Mouse (Mus musculus) heart, embryonic 15.5 days (tissue): ENCODE data around the gene Ccdc148. TPM values are rescaled to one million over a fixed set of nuclear protein-coding genes. Genes with fewer than 3 reads are reported as not detected.
A peak's percentile ranks its signal among the peaks of the same experiment; 100 is the strongest.

Experiments
- ATAC-seq: fragments of 200-750 bp; cut with Nextera tagmentation; replicated peaks from 2 replicates; pipeline ENCODE4 v1.8.0; 2017; ENCODE audit warnings: low read depth, moderate TSS enrichment; ENCODE audit not compliant: insufficient number of reproducible peaks, insufficient read depth, low FRiP score
- H3K27ac ChIP-seq: fragments of 300-500 bp; sonication (generic); 2 replicates; pipeline ENCODE4 v1.5.1; 2015; ENCODE audit warnings: mild to moderate bottlenecking, inconsistent platforms
- H3K27me3 ChIP-seq: fragments of 300-500 bp; sonication (generic); 2 replicates; pipeline ENCODE4 v1.6.1; 2015; ENCODE audit warnings: inconsistent platforms
- H3K36me3 ChIP-seq: fragments of 300-500 bp; sonication (generic); 2 replicates; pipeline ENCODE4 v1.6.1; 2015; ENCODE audit warnings: mild to moderate bottlenecking, inconsistent platforms
- H3K4me1 ChIP-seq: fragments of 300-500 bp; sonication (generic); replicated peaks from 2 replicates; pipeline ENCODE4 v1.6.1; 2015; ENCODE audit warnings: inconsistent platforms
- H3K4me2 ChIP-seq: fragments of 300-500 bp; sonication (generic); 2 replicates; pipeline ENCODE4 v1.6.1; 2015; ENCODE audit warnings: inconsistent platforms, mild to moderate bottlenecking, moderate library complexity
- H3K4me3 ChIP-seq: fragments of 300-500 bp; sonication (generic); 2 replicates; pipeline ENCODE4 v1.5.1; 2015; ENCODE audit warnings: mild to moderate bottlenecking, inconsistent platforms
- H3K9ac ChIP-seq: fragments of 300-500 bp; sonication (generic); 2 replicates; pipeline ENCODE4 v1.6.1; 2015; ENCODE audit warnings: mild to moderate bottlenecking, inconsistent platforms
- H3K9me3 ChIP-seq: fragments of 300-500 bp; sonication (generic); replicated peaks from 2 replicates; pipeline ENCODE4 v1.6.1; 2016; ENCODE audit warnings: inconsistent platforms
- WGBS: fragments of 180-500 bp; shearing (Covaris S2); methylation state at CpG from one replicate; pipeline ENCODE4 v1.1.7; 2015; ENCODE audit warnings: mixed read lengths; 5-methylcytosine and 5-hydroxymethylcytosine counted together
- polyA plus RNA-seq: library from polyadenylated mRNA; unstranded; fragments of >200 nt; fragmentation: Nextera tagmentation; extraction: Ambion mirVana; gene quantifications from 2 replicates; pipeline ENCODE4 v1.2.1, GENCODE M21; 2015

The Ccdc148 gene
- polyA plus RNA-seq, 1 experiment from 2014 or later = 0.94 TPM

GRCm38 (mm10) chr2:59049686-59050085 is 110.8 kb downstream of the Ccdc148 start:
- peaks cover 6% of the 10 kb centered on the region for H3K4me1 ChIP-seq
- no peak overlapping the region for H3K4me3 ChIP-seq
- H3K27me3 ChIP-seq = no peaks in the 10 kb centered on the region
- H3K27ac ChIP-seq = no peak overlapping the region
- H3K9ac ChIP-seq = no peak overlapping the region
- ATAC-seq = no peak
- H3K36me3 ChIP-seq = no peaks in the 10 kb centered on the region
- no peak overlapping the region for H3K4me2 ChIP-seq
- H3K9me3 ChIP-seq = no peaks in the 10 kb centered on the region
- 37% methylated on average over 4 of the region's 4 CpGs for WGBS

DNA sequence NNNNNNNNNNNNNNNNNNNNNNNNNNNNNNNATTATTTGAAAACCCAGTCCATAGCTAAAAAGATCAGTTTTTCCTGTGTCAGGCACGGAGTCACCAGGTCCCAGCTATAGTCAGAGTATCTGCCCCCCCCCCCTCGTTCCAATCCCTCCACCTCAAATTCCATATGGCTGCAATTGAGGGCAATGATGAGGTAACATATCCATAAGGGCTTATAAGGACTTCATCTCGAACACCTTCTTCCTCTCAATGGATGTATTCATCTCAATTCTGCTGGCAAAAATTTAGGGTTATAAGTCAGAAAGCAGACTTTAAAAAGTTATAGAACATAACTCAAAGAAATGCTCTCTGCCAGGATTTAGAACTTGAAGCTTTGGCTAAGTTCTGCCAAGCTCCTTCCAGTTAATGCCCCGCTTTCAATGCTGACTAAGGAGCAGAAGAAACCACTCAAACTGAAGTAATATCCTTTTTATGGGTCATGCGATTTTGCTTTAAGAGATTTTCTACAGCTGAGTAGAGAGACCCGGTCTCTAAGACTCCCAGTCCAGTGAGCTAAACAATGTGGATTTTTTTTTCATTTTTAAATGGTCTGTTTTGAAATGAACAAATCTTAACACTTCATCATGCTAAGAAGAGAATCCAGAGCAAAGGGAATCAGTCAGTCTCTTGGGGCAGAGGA is 111.6 kb downstream of the Ccdc148 start:
- Histone ChIP-seq H3K27ac (no peak overlapping the region), H3K9me3 (no peaks in the 10 kb centered on the region), H3K36me3 (no peaks in the 10 kb centered on the region), H3K4me1 (peaks cover 6% of the 10 kb centered on the region), H3K4me3 (no peak overlapping the region), H3K27me3 (no peaks in the 10 kb centered on the region), H3K4me2 (no peak overlapping the region), H3K9ac (no peak overlapping the region)
- WGBS = 75% methylated on average over 6 of the region's 6 CpGs
- no peak for ATAC-seq

DNA sequence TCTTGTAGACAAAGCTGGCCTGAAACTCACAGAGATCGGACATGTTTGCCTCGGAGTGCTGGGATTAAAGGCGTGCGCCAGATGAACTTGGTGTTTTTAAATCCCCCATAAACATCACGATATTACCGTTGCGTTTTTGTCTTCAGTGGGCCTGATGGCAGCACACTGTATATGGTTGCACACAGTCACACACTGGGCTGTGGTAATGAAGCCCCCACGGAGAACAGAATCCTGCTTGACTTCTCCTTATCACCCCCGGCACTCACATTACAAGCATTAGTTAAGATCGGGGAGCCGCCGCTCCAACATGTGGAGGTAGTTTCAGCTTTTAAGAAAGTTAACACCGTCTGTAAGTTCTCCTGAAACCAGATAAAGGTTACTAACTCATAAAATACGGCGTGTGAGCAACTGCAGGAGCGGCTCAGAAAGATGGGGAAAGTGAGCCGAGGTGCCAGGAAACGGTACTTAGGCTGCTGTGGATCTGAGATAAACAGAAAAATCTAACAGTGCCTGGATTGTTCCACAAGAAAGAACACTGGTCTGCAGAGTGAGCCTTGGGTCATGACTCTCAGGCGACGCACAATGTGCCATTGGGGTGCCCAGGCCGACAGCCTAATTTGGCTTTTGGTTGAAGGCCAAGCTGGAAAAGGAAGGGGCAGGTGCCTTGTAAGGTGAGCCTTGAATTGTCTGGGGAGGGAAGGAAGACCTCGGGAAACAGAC is 117.0 kb downstream of the Ccdc148 start:
- Histone ChIP-seq H3K27me3 (no peaks in the 10 kb centered on the region), H3K4me1 (peaks cover 14% of the 10 kb centered on the region), H3K4me3 (peak overlapping the region; percentile 10; the same call in 1 of the 2 replicates), H3K9ac (no peak overlapping the region), H3K9me3 (no peaks in the 10 kb centered on the region), H3K36me3 (no peaks in the 10 kb centered on the region), H3K27ac (no peak overlapping the region), H3K4me2 (peak overlapping the region; percentile 47)
- WGBS = 39% methylated on average over 22 of the region's 22 CpGs
- ATAC-seq = no peak

DNA sequence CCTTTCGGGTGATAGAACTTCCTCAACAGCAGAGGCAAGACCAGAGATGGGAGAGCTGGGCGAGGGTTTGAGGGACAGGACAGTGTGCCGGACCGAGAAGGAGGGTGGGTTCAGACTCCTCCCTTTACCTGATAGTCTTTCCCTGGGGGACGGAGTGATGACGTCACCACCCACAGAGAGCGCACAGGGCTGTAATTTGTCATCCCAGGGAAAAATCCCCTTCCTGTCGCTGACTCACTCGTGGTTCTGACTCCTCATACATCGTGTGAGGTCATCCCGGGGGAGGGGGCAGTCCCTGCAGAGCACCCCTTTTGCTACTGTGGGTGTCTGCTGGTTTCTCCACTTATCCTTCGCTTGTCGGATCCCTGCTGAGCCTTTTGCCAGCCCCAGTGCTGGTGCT is 117.9 kb downstream of the Ccdc148 start:
- H3K9ac ChIP-seq = no peak overlapping the region
- 34% methylated on average over 13 of the region's 13 CpGs for WGBS
- no peaks in the 10 kb centered on the region for H3K36me3 ChIP-seq
- 0 out of 2 replicates have a peak overlapping the region, but pooled peaks have one; percentile 12 for H3K4me2 ChIP-seq
- no peaks in the 10 kb centered on the region for H3K9me3 ChIP-seq
- no peak overlapping the region for H3K27ac ChIP-seq
- no peak overlapping the region for H3K4me3 ChIP-seq
- no peaks in the 10 kb centered on the region for H3K27me3 ChIP-seq
- no peak for ATAC-seq
- peaks cover 14% of the 10 kb centered on the region for H3K4me1 ChIP-seq

- Histone ChIP-seq H3K27ac (no peak overlapping the region), H3K4me1 (0 out of 2 replicates have a peak, but pooled peaks cover 3% of the 10 kb centered on the region), H3K4me2 (no peak overlapping the region), H3K27me3 (no peaks in the 10 kb centered on the region), H3K4me3 (no peak overlapping the region), H3K9me3 (no peaks in the 10 kb centered on the region), H3K9ac (no peak overlapping the region), H3K36me3 (no peaks in the 10 kb centered on the region)
- WGBS = 65% methylated on average over 6 of the region's 6 CpGs
- no peak for ATAC-seq
These were observed 124.0 kb downstream of the Ccdc148 start for GRCm38 (mm10) chr2:59036433-59036832.

- Histone ChIP-seq H3K4me3 (no peak overlapping the region), H3K4me2 (no peak overlapping the region), H3K9me3 (no peaks in the 10 kb centered on the region), H3K27me3 (no peaks in the 10 kb centered on the region), H3K4me1 (no peaks in the 10 kb centered on the region), H3K36me3 (no peaks in the 10 kb centered on the region), H3K27ac (no peak overlapping the region), H3K9ac (no peak overlapping the region)
- WGBS = 91% methylated on average over 3 of the region's 3 CpGs
- no peak for ATAC-seq
These were observed 125.3 kb downstream of the Ccdc148 start for GRCm38 (mm10) chr2:59035206-59035605.

DNA sequence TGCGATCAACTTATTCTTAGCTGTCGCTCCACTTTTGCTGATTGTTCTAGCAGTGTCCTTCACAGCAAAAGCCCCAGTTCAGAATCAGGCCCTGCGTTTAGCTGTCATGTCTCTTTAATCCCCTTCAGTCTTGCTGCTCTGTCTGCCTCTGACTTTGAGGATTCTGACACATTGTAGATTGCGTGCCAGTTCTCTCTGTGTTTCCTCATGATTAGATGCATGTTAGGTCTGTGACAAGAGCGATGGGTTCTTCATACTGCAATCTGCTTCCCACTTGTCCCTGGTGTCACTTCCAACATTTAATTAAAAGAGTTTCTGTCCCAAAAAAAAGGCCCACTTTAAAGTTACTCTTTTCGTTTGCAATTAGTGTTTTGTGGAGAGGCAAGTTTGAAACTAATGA is 126.2 kb downstream of the Ccdc148 start:
- no peak for ATAC-seq
- Histone ChIP-seq H3K27ac (no peak overlapping the region), H3K4me2 (no peak overlapping the region), H3K4me3 (no peak overlapping the region), H3K27me3 (no peaks in the 10 kb centered on the region), H3K36me3 (no peaks in the 10 kb centered on the region), H3K9ac (no peak overlapping the region), H3K4me1 (no peaks in the 10 kb centered on the region), H3K9me3 (no peaks in the 10 kb centered on the region)
- 73% methylated on average over 6 of the region's 6 CpGs for WGBS

GRCm38 (mm10) chr2:59024558-59024957 is 135.9 kb downstream of the Ccdc148 start:
- H3K4me1 ChIP-seq = no peaks in the 10 kb centered on the region
- WGBS = 77% methylated on average over 3 of the region's 3 CpGs
- no peaks in the 10 kb centered on the region for H3K9me3 ChIP-seq
- no peak overlapping the region for H3K27ac ChIP-seq
- H3K9ac ChIP-seq = no peak overlapping the region
- no peak overlapping the region for H3K4me2 ChIP-seq
- no peaks in the 10 kb centered on the region for H3K36me3 ChIP-seq
- no peak overlapping the region for H3K4me3 ChIP-seq
- no peaks in the 10 kb centered on the region for H3K27me3 ChIP-seq
- ATAC-seq = no peak

DNA sequence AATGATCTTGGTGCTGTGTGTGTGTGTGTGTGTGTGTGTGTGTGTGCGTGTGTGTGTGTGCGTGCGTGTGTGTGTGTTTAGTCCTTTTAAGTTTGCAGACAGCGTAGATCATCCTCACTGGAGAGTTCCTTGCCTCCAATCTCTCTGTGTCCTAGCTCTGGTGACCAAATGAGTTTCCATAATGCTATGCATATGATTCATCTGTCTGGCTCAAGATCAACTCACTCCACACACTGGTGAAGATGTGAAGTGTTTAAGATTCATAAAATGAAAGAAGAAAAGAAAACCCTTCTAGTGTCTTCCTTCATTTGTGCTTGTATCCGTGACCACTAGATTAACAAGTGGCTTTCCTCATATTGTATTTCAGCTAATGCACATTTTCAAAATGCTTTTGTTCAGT is 153.1 kb downstream of the Ccdc148 start:
- Histone ChIP-seq H3K27me3 (no peaks in the 10 kb centered on the region), H3K4me1 (no peaks in the 10 kb centered on the region), H3K4me3 (no peak overlapping the region), H3K27ac (no peak overlapping the region), H3K36me3 (no peaks in the 10 kb centered on the region), H3K4me2 (no peak overlapping the region), H3K9me3 (no peaks in the 10 kb centered on the region), H3K9ac (no peak overlapping the region)
- WGBS = 92% methylated on average over 5 of the region's 5 CpGs
- ATAC-seq = no peak

GRCm38 (mm10) chr2:59006567-59007340 is 153.7 kb downstream of the Ccdc148 start:
- WGBS = 87% methylated on average over 8 of the region's 8 CpGs
- Histone ChIP-seq H3K4me3 (no peak overlapping the region), H3K9ac (no peak overlapping the region), H3K4me1 (no peaks in the 10 kb centered on the region), H3K9me3 (no peaks in the 10 kb centered on the region), H3K27me3 (no peaks in the 10 kb centered on the region), H3K4me2 (no peak overlapping the region), H3K36me3 (no peaks in the 10 kb centered on the region), H3K27ac (no peak overlapping the region)
- ATAC-seq = no peak

DNA sequence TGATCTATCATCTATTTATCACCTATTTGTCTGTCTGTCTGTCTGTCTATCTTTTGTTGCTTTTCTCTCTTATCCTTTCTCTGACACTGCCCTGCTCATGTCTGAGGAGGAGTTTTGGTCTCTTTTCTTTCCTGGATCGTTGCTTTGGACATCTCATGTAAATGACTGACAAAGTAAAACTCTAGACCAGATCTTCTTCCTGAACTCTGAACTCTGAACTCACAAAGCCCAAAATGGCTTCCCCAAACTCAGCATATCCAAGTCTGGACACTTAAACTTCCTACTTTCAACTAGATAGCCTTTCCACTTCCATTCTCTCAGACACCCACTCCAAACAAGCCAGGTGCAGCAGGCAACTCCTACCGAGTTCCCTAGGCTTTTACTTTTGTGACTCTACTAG is 163.3 kb downstream of the Ccdc148 start:
- Histone ChIP-seq H3K9ac (no peak overlapping the region), H3K4me2 (no peak overlapping the region), H3K4me3 (no peak overlapping the region), H3K27me3 (no peaks in the 10 kb centered on the region), H3K9me3 (no peaks in the 10 kb centered on the region), H3K27ac (no peak overlapping the region), H3K4me1 (peaks cover 7% of the 10 kb centered on the region; the same call in 1 of the 2 replicates), H3K36me3 (no peaks in the 10 kb centered on the region)
- WGBS = 81% methylated on average over 2 of the region's 2 CpGs
- ATAC-seq = no peak
